Mouse (Mus musculus): ENCODE data around the gene Klhl5. TPM values are rescaled to one million over a fixed set of nuclear protein-coding genes. Genes with fewer than 3 reads are reported as not detected.

Gene Klhl5
- polyA plus RNA-seq, 1 experiment from 2014 or later: 21.5 TPM

GRCm38 (mm10) chr5:65182268-65182667 is 74.9 kb downstream of the Klhl5 start:
- Histone ChIP-seq H3K4me3 (no peak overlapping the region), H3K36me3 (replicated peaks) (no peaks in the 10 kb centered on the region), H3K9me3 (peaks cover 3% of the 10 kb centered on the region), H3K27me3 (ENCODE audit: poor library complexity, severe bottlenecking) (no peaks in the 10 kb centered on the region), H3K4me1 (0 out of 2 replicates have a peak, but pooled peaks cover 13% of the 10 kb centered on the region), H3K27ac (no peak overlapping the region)
- DNase-seq (ENCODE audit: extremely low spot score, low spot score): no peak
- WGBS: 89% methylated on average over 1 of the region's 1 CpGs

GRCm38 (mm10) chr5:65191601-65192000 is 84.3 kb downstream of the Klhl5 start:
- Histone ChIP-seq H3K4me3 (no peak overlapping the region), H3K27me3 (ENCODE audit: poor library complexity, severe bottlenecking) (no peaks in the 10 kb centered on the region), H3K27ac (no peak overlapping the region), H3K9me3 (peaks cover 14% of the 10 kb centered on the region), H3K4me1 (no peaks in the 10 kb centered on the region), H3K36me3 (replicated peaks) (no peaks in the 10 kb centered on the region)
- WGBS: 92% methylated on average over 5 of the region's 5 CpGs
- DNase-seq (ENCODE audit: extremely low spot score, low spot score): no peak

GRCm38 (mm10) chr5:65194441-65194840 is 87.1 kb downstream of the Klhl5 start:
- H3K27ac ChIP-seq: no peak overlapping the region
- WGBS: 93% methylated on average over 9 of the region's 9 CpGs
- peaks cover 14% of the 10 kb centered on the region for H3K9me3 ChIP-seq
- H3K4me3 ChIP-seq: no peak overlapping the region
- no peak for DNase-seq (ENCODE audit: extremely low spot score, low spot score)
- peaks cover 12% of the 10 kb centered on the region for H3K4me1 ChIP-seq
- no peaks in the 10 kb centered on the region for H3K36me3 ChIP-seq (replicated peaks)
- no peaks in the 10 kb centered on the region for H3K27me3 ChIP-seq (ENCODE audit: poor library complexity, severe bottlenecking)

- H3K36me3 ChIP-seq (replicated peaks): peaks cover 3% of the 10 kb centered on the region; the same call in 1 of the 2 replicates
- peak within 1 kb of the TSS; percentile 74 for H3K4me3 ChIP-seq
- H3K27ac ChIP-seq: peak within 1 kb of the TSS; percentile 87
- no peaks in the 10 kb centered on the region for H3K9me3 ChIP-seq
- peak; percentile 98 for DNase-seq (ENCODE audit: extremely low spot score, low spot score)
- H3K4me1 ChIP-seq: peaks cover 21% of the 10 kb centered on the region
- under 1% methylated on average over 37 of the region's 37 CpGs for WGBS
- H3K27me3 ChIP-seq (ENCODE audit: poor library complexity, severe bottlenecking): no peaks in the 10 kb centered on the region
These were observed 92.2 kb downstream of the Klhl5 start, which contains the start of gene Wdr19 for GRCm38 (mm10) chr5:65199346-65200128. Wdr19 (plus strand) TSS chr5:65199696.

GRCm38 (mm10) chr5:65204726-65205125 is 97.4 kb downstream of the Klhl5 start:
- H3K4me3 ChIP-seq: no peak overlapping the region
- H3K9me3 ChIP-seq: no peaks in the 10 kb centered on the region
- peaks cover 3% of the 10 kb centered on the region; the same call in 1 of the 2 replicates for H3K36me3 ChIP-seq (replicated peaks)
- no peak for DNase-seq (ENCODE audit: extremely low spot score, low spot score)
- H3K27ac ChIP-seq: no peak overlapping the region
- H3K27me3 ChIP-seq (ENCODE audit: poor library complexity, severe bottlenecking): no peaks in the 10 kb centered on the region
- peaks cover 9% of the 10 kb centered on the region for H3K4me1 ChIP-seq
- WGBS: 87% methylated on average over 2 of the region's 2 CpGs

GRCm38 (mm10) chr5:65213321-65213720 is 106.0 kb downstream of the Klhl5 start:
- H3K36me3 ChIP-seq (replicated peaks): no peaks in the 10 kb centered on the region
- WGBS: 23% methylated on average over 7 of the region's 7 CpGs
- peak; percentile 32 for DNase-seq (ENCODE audit: extremely low spot score, low spot score)
- no peaks in the 10 kb centered on the region for H3K4me1 ChIP-seq
- H3K9me3 ChIP-seq: no peaks in the 10 kb centered on the region
- no peak overlapping the region for H3K4me3 ChIP-seq
- no peak overlapping the region for H3K27ac ChIP-seq
- no peaks in the 10 kb centered on the region for H3K27me3 ChIP-seq (ENCODE audit: poor library complexity, severe bottlenecking)

Other genes with a start within 250 kb of the Klhl5 start
- 0.58 and 0.62 TPM in 2 replicates for gene Tlr1, start 174.0 kb upstream of the Klhl5 start, polyA plus RNA-seq (2016; fragmentation: Nextera tagmentation; extraction: Ambion mirVana)
- gene Tlr6, start 147.4 kb upstream of the Klhl5 start, polyA plus RNA-seq (2016; fragmentation: Nextera tagmentation; extraction: Ambion mirVana): 0.12 and 0.26 TPM in 2 replicates
- gene Fam114a1, start 137.5 kb upstream of the Klhl5 start, polyA plus RNA-seq (2016; fragmentation: Nextera tagmentation; extraction: Ambion mirVana): 11.7 and 13.6 TPM in 2 replicates
- gene Tmem156, start 15.4 kb upstream of the Klhl5 start, polyA plus RNA-seq (2016; fragmentation: Nextera tagmentation; extraction: Ambion mirVana): not detected in 2 replicates
- 12.8 and 13.7 TPM in 2 replicates for gene Wdr19, start 92.2 kb downstream of the Klhl5 start, polyA plus RNA-seq (2016; fragmentation: Nextera tagmentation; extraction: Ambion mirVana)
- gene Rfc1, start 228.1 kb downstream of the Klhl5 start, polyA plus RNA-seq (2016; fragmentation: Nextera tagmentation; extraction: Ambion mirVana): 103 and 110 TPM in 2 replicates
- 0.04 and 0.12 TPM in 2 replicates for gene Klb, start 240.8 kb downstream of the Klhl5 start, polyA plus RNA-seq (2016; fragmentation: Nextera tagmentation; extraction: Ambion mirVana)